Mouse (Mus musculus) MEL (cell line): Measurements from ENCODE around the gene Scrt2. TPM values are rescaled to one million over a fixed set of nuclear protein-coding genes. Genes with fewer than 3 reads are reported as not detected.

ENCODE experiments used
- DNase-seq: peaks from one replicate; pipeline ENCODE4 v3.0.0; 2011; ENCODE audit warnings: low read depth, low spot score
- H3K27ac ChIP-seq: 2 replicates; pipeline ENCODE4 v1.5.1; 2012; ENCODE audit warnings: low read depth, mild to moderate bottlenecking, control low read depth, low read length, moderate library complexity; ENCODE audit not compliant: control insufficient read depth
- H3K27me3 ChIP-seq, 2 experiments: fragments of 150-350 bp in 1 of 2; sonication (generic) in 1 of 2; 2 replicates each; pipeline ENCODE4 v1.6.1; 2012; ENCODE audit warnings: low read length in 2 of 2, mild to moderate bottlenecking in 2 of 2, improper control_type of control experiment in 1 of 2, moderate library complexity in 1 of 2; ENCODE audit not compliant: insufficient read depth in 2 of 2, control insufficient read depth in 1 of 2
- H3K36me3 ChIP-seq, 2 experiments: 2 replicates each; pipeline ENCODE4 v1.6.1; 2012 to 2014; ENCODE audit warnings: low read length in 2 of 2, improper control_type of control experiment in 1 of 2, inconsistent platforms in 1 of 2, mild to moderate bottlenecking in 1 of 2; ENCODE audit not compliant: insufficient read depth in 2 of 2, control insufficient read depth in 1 of 2
- H3K4me1 ChIP-seq, 2 experiments: fragments of 150-350 bp in 1 of 2; sonication (generic) in 1 of 2; 2 replicates each; pipeline ENCODE4 v1.6.1; 2012; ENCODE audit warnings: low read length in 2 of 2, improper control_type of control experiment in 1 of 2, mild to moderate bottlenecking in 1 of 2; ENCODE audit not compliant: insufficient read depth in 2 of 2, control insufficient read depth in 1 of 2
- H3K4me3 ChIP-seq, 2 experiments: fragments of 150-350 bp in 1 of 2; sonication (generic) in 1 of 2; 2 replicates each; pipeline ENCODE4 v1.5.1; 2012; ENCODE audit warnings: low read depth in 2 of 2, low read length in 2 of 2, mild to moderate bottlenecking in 2 of 2, moderate library complexity in 2 of 2, control low read depth in 1 of 2, improper control_type of control experiment in 1 of 2; ENCODE audit not compliant: control insufficient read depth in 1 of 2, insufficient read depth in 1 of 2
- H3K79me2 ChIP-seq: 2 replicates; pipeline ENCODE4 v1.6.1; 2012; ENCODE audit warnings: mild to moderate bottlenecking, low read length, moderate library complexity; ENCODE audit not compliant: control insufficient read depth, poor library complexity, insufficient read depth
- H3K9ac ChIP-seq: 2 replicates; pipeline ENCODE4 v1.6.1; 2012; ENCODE audit warnings: low read depth, mild to moderate bottlenecking, control low read depth, low read length, moderate library complexity; ENCODE audit not compliant: control insufficient read depth, poor library complexity, severe bottlenecking
- H3K9me3 ChIP-seq: fragments of 150-350 bp; sonication (generic); replicated peaks from 2 replicates; pipeline ENCODE4 v1.6.1; 2012; ENCODE audit warnings: mild to moderate bottlenecking, low read length, improper control_type of control experiment, moderate library complexity; ENCODE audit not compliant: insufficient read depth
- BHLHE40 ChIP-seq: IDR thresholded peaks from 2 replicates; pipeline ENCODE4 v1.6.1; 2012; ENCODE audit warnings: low read depth, mild to moderate bottlenecking, inconsistent platforms, low read length, improper control_type of control experiment, borderline replicate concordance
- CHD1 ChIP-seq: IDR thresholded peaks from 2 replicates; pipeline ENCODE4 v1.6.1; 2012; ENCODE audit warnings: low read depth, mild to moderate bottlenecking, inconsistent platforms, low read length, improper control_type of control experiment
- CTCF ChIP-seq, 3 experiments: IDR thresholded peaks in 2 of 3; conservative IDR thresholded peaks in 1 of 3; 2 replicates each; pipeline ENCODE4 v1.5.1; 2011 to 2012; ENCODE audit warnings: low read length in 3 of 3, low read depth in 2 of 3, mild to moderate bottlenecking in 2 of 3, improper control_type of control experiment in 1 of 3, inconsistent platforms in 1 of 3, mixed read lengths in 1 of 3, moderate library complexity in 1 of 3; ENCODE audit not compliant: control insufficient read depth in 1 of 3, insufficient read depth in 1 of 3, poor library complexity in 1 of 3, severe bottlenecking in 1 of 3
- E2F4 ChIP-seq: IDR thresholded peaks from 2 replicates; pipeline ENCODE4 v1.6.1; 2011; ENCODE audit warnings: low read depth, low read length, improper control_type of control experiment, borderline replicate concordance
- GABPA ChIP-seq: IDR thresholded peaks from 2 replicates; pipeline ENCODE4 v1.6.1; 2012; ENCODE audit warnings: low read depth, mild to moderate bottlenecking, inconsistent platforms, low read length, improper control_type of control experiment, moderate library complexity
- GATA1 ChIP-seq: IDR thresholded peaks from 2 replicates; pipeline ENCODE4 v1.6.1; 2011; ENCODE audit warnings: low read depth, low read length, improper control_type of control experiment
- HCFC1 ChIP-seq: IDR thresholded peaks from 2 replicates; pipeline ENCODE4 v1.6.1; 2012; ENCODE audit warnings: low read depth, mild to moderate bottlenecking, inconsistent platforms, low read length, improper control_type of control experiment, moderate library complexity
- KAT2A ChIP-seq: conservative IDR thresholded peaks from 2 replicates; pipeline ENCODE4 v1.6.1; 2012; ENCODE audit warnings: low read depth, low read length, improper control_type of control experiment, inconsistent platforms
- MAX ChIP-seq: IDR thresholded peaks from 2 replicates; pipeline ENCODE4 v1.6.1; 2011; ENCODE audit warnings: low read length, improper control_type of control experiment
- MEF2A ChIP-seq: IDR thresholded peaks from 2 replicates; pipeline ENCODE4 v1.6.1; 2014; ENCODE audit warnings: low read depth, mild to moderate bottlenecking, inconsistent platforms, low read length, improper control_type of control experiment; ENCODE audit not compliant: poor library complexity, insufficient replicate concordance, severe bottlenecking; ENCODE audit errors: extremely low read depth
- NRF1 ChIP-seq: IDR thresholded peaks from 2 replicates; pipeline ENCODE4 v1.6.1; 2014; ENCODE audit warnings: low read depth, mild to moderate bottlenecking, inconsistent platforms, low read length, improper control_type of control experiment, moderate library complexity; ENCODE audit not compliant: poor library complexity, insufficient read depth, severe bottlenecking
- POLR2A ChIP-seq, 2 experiments: IDR thresholded peaks; 2 replicates each; pipeline ENCODE4 v1.6.1; 2011 to 2012; ENCODE audit warnings: low read length in 2 of 2, mild to moderate bottlenecking in 2 of 2, control low read depth in 1 of 2, improper control_type of control experiment in 1 of 2, low read depth in 1 of 2, moderate library complexity in 1 of 2; ENCODE audit not compliant: control insufficient read depth in 1 of 2, insufficient read depth in 1 of 2, poor library complexity in 1 of 2
- POLR2AphosphoS2 ChIP-seq: IDR thresholded peaks from 2 replicates; pipeline ENCODE4 v1.6.1; 2011; ENCODE audit warnings: low read length, improper control_type of control experiment
- POLR2AphosphoS5 ChIP-seq: IDR thresholded peaks from 2 replicates; pipeline ENCODE4 v1.6.1; 2012; ENCODE audit warnings: low read depth, borderline replicate concordance, mild to moderate bottlenecking, inconsistent platforms, low read length, moderate library complexity, mixed read lengths
- RAD21 ChIP-seq: IDR thresholded peaks from 2 replicates; pipeline ENCODE4 v1.6.1; 2011; ENCODE audit warnings: mild to moderate bottlenecking, low read depth, low read length, improper control_type of control experiment
- RCOR1 ChIP-seq: IDR thresholded peaks from 2 replicates; pipeline ENCODE4 v1.6.1; 2012; ENCODE audit warnings: low read depth, mild to moderate bottlenecking, inconsistent platforms, low read length, improper control_type of control experiment
- SMC3 ChIP-seq: IDR thresholded peaks from 2 replicates; pipeline ENCODE4 v1.6.1; 2011; ENCODE audit warnings: low read depth, low read length, improper control_type of control experiment
- TBP ChIP-seq: IDR thresholded peaks from 2 replicates; pipeline ENCODE4 v1.8.0; 2011; ENCODE audit warnings: low read depth, low read length, improper control_type of control experiment
- USF1 ChIP-seq: IDR thresholded peaks from 2 replicates; pipeline ENCODE4 v1.6.1; 2014; ENCODE audit warnings: low read depth, mild to moderate bottlenecking, inconsistent platforms, low read length, improper control_type of control experiment, moderate library complexity
- ZNF384 ChIP-seq: IDR thresholded peaks from 2 replicates; pipeline ENCODE4 v1.6.1; 2012; ENCODE audit warnings: low read depth, mild to moderate bottlenecking, inconsistent platforms, low read length, improper control_type of control experiment
- polyA plus RNA-seq, 2 experiments: library from polyadenylated mRNA; stranded (reverse) in 1 of 2; unstranded in 1 of 2; fragments of >175 nt in 1 of 2; fragments of >200 nt in 1 of 2; gene quantifications; 2 replicates each; pipeline versions ENCODE4 v1.2.1 to v1.2.4; 2012; ENCODE audit warnings: low replicate concordance in 2 of 2, low read depth in 1 of 2; ENCODE audit not compliant: insufficient read length in 2 of 2, insufficient read depth in 1 of 2, missing spikeins in 1 of 2
- total RNA-seq: library from RNA; depleted of rRNA; stranded (reverse); fragments of 300-350 nt; gene quantifications from 2 replicates; pipeline ENCODE4 v1.2.3, GENCODE M21; 2012

Gene Scrt2
- total and polyA plus RNA-seq, 3 experiments: not detected

GRCm38 (mm10) chr2:152140941-152141340, 59.6 kb downstream of the Scrt2 start:
- no peaks in the 10 kb centered on the region for H3K36me3 ChIP-seq
- H3K27ac ChIP-seq: no peak overlapping the region
- no peaks in the 10 kb centered on the region for H3K4me1 ChIP-seq
- H3K27me3 ChIP-seq: peaks cover 0 to 1% of the 10 kb centered on the region in 2 experiments; a peak in 1 of 4 replicates
- DNase-seq: no peak
- TF ChIP-seq POLR2AphosphoS2: no peak
- TF ChIP-seq RAD21: no peak
- TF ChIP-seq TBP: no peak
- no peak for TF ChIP-seq GATA1
- TF ChIP-seq HCFC1: no peak
- no peaks in the 10 kb centered on the region for H3K9me3 ChIP-seq
- H3K4me3 ChIP-seq: no peak overlapping the region
- no peaks in the 10 kb centered on the region for H3K79me2 ChIP-seq
- H3K9ac ChIP-seq: no peak overlapping the region

GRCm38 (mm10) chr2:152141491-152141890, 60.2 kb downstream of the Scrt2 start:
- H3K27me3 ChIP-seq: peaks cover 0 to 1% of the 10 kb centered on the region in 2 experiments; a peak in 1 of 4 replicates
- H3K79me2 ChIP-seq: no peaks in the 10 kb centered on the region
- H3K9me3 ChIP-seq: no peaks in the 10 kb centered on the region
- H3K4me3 ChIP-seq: no peak overlapping the region
- no peak for DNase-seq
- H3K4me1 ChIP-seq: no peaks in the 10 kb centered on the region
- H3K27ac ChIP-seq: no peak overlapping the region
- no peak overlapping the region for H3K9ac ChIP-seq
- H3K36me3 ChIP-seq: no peaks in the 10 kb centered on the region
- TF ChIP-seq E2F4 (no peak), POLR2AphosphoS5 (no peak), MAX (no peak), MEF2A (no peak), RCOR1 (no peak), CHD1 (no peak), SMC3 (no peak), GABPA (no peak), HCFC1 (no peak), NRF1 (no peak), ZNF384 (no peak), BHLHE40 (no peak), USF1 (no peak), KAT2A (no peak), CTCF (IDR thresholded peaks at IDR 0.05 in 2 of 3, conservative IDR thresholded peaks at IDR 0.05 in 1 of 3; ENCODE audit: control insufficient read depth in 1 of 3, insufficient read depth in 1 of 3, low read depth in 2 of 3, low read length in 3 of 3, poor library complexity in 1 of 3, severe bottlenecking in 1 of 3) (no peak), TBP (no peak), POLR2A (IDR thresholded peaks at IDR 0.05; ENCODE audit: control insufficient read depth in 1 of 2, insufficient read depth in 1 of 2, low read depth in 1 of 2, low read length in 2 of 2, poor library complexity in 1 of 2) (no peak)
